Mouse (Mus musculus): ENCODE results near the gene Erbb2. TPM values are rescaled to one million over a fixed set of nuclear protein-coding genes. Genes with fewer than 3 reads are reported as not detected.
"Not testable (repeated sequence)": the region's sequence is repeated elsewhere in the genome, so short reads cannot be mapped to it uniquely, and the experiment has no call there.

The Erbb2 gene
- not detected in 2 replicates for total RNA-seq (2015)
- 0.28 TPM in 1 of 2 replicates, not detected in the other for total RNA-seq (2017)

GRCm38 (mm10) chr11:98412273-98412796 is at the start of gene Erbb2:
TSS of gene Erbb2 (plus strand) at chr11:98412470.
- no peak for ATAC-seq (ENCODE audit: poor library complexity, severe bottlenecking)

- no peak for ATAC-seq (ENCODE audit: poor library complexity, severe bottlenecking)
Observed at GRCm38 (mm10) chr11:98363817-98364216, 48.5 kb upstream of the Erbb2 start.

- no peak for ATAC-seq (ENCODE audit: poor library complexity, severe bottlenecking)
Observed at GRCm38 (mm10) chr11:98364410-98364809, 47.9 kb upstream of the Erbb2 start.

- peak; percentile 94 for ATAC-seq (ENCODE audit: poor library complexity, severe bottlenecking)
Observed at GRCm38 (mm10) chr11:98366290-98366689, 46.0 kb upstream of the Erbb2 start.

- ATAC-seq (ENCODE audit: poor library complexity, severe bottlenecking), result no peak
Observed at GRCm38 (mm10) chr11:98367171-98367862, 45.0 kb upstream of the Erbb2 start.

GRCm38 (mm10) chr11:98367863-98368186 is 44.4 kb upstream of the Erbb2 start:
- no peak for ATAC-seq (ENCODE audit: poor library complexity, severe bottlenecking)

- ATAC-seq (ENCODE audit: poor library complexity, severe bottlenecking), result no peak
Observed at GRCm38 (mm10) chr11:98369337-98369736, 42.9 kb upstream of the Erbb2 start.

GRCm38 (mm10) chr11:98370588-98370987 is 41.7 kb upstream of the Erbb2 start:
- no peak for ATAC-seq (ENCODE audit: poor library complexity, severe bottlenecking)

- no peak for ATAC-seq (ENCODE audit: poor library complexity, severe bottlenecking)
Observed at GRCm38 (mm10) chr11:98371556-98372240, 40.6 kb upstream of the Erbb2 start.

GRCm38 (mm10) chr11:98372406-98372805 is 39.9 kb upstream of the Erbb2 start:
- peak; percentile 79 for ATAC-seq (ENCODE audit: poor library complexity, severe bottlenecking)

- ATAC-seq (ENCODE audit: poor library complexity, severe bottlenecking), result no peak
Observed at GRCm38 (mm10) chr11:98373244-98373643, 39.0 kb upstream of the Erbb2 start.

- ATAC-seq (ENCODE audit: poor library complexity, severe bottlenecking), result no peak
Observed at GRCm38 (mm10) chr11:98374266-98374665, 38.0 kb upstream of the Erbb2 start.

- ATAC-seq (ENCODE audit: poor library complexity, severe bottlenecking), result no peak
Observed at GRCm38 (mm10) chr11:98376756-98377155, 35.5 kb upstream of the Erbb2 start.

GRCm38 (mm10) chr11:98377787-98378186 is 34.5 kb upstream of the Erbb2 start:
- ATAC-seq (ENCODE audit: poor library complexity, severe bottlenecking), result no peak

- no peak for ATAC-seq (ENCODE audit: poor library complexity, severe bottlenecking)
Observed at GRCm38 (mm10) chr11:98379379-98379778, 32.9 kb upstream of the Erbb2 start.

GRCm38 (mm10) chr11:98380106-98380505 is 32.2 kb upstream of the Erbb2 start:
- no peak for ATAC-seq (ENCODE audit: poor library complexity, severe bottlenecking)

GRCm38 (mm10) chr11:98381651-98382050 is 30.6 kb upstream of the Erbb2 start:
- ATAC-seq (ENCODE audit: poor library complexity, severe bottlenecking), result no peak

- ATAC-seq (ENCODE audit: poor library complexity, severe bottlenecking), result not testable (repeated sequence)
Observed at GRCm38 (mm10) chr11:98382405-98382804, 29.9 kb upstream of the Erbb2 start.

GRCm38 (mm10) chr11:98383261-98384030 is 28.8 kb upstream of the Erbb2 start, which contains the start of gene Tcap:
TSS of gene Tcap (plus strand) at chr11:98383811.
- ATAC-seq (ENCODE audit: poor library complexity, severe bottlenecking), result no peak

- no peak for ATAC-seq (ENCODE audit: poor library complexity, severe bottlenecking)
Observed at GRCm38 (mm10) chr11:98384216-98384615, 28.1 kb upstream of the Erbb2 start.
